ENCODE assay signal across 10 mouse cellular contexts in genomic region chr13:116705611-116706386, GRCm38 (mm10).
DNase-seq lines count a peak whose midpoint lies in the region; ATAC-seq and TF ChIP-seq lines count a peak whose summit lies in the region.
"Had no signal": no experiment of that assay in that cellular context is flagged by ENCODE, and none has a peak within 500 bp of the region (broad histone marks: within the 10 kb centered on the region; RNA-seq: fewer than 3 reads in every experiment).

No protein-coding gene starts in this region.

- ATAC-seq in heart, embryonic 11.5 days (replicated peaks; ENCODE audit: insufficient number of reproducible peaks, low FRiP score, low TSS enrichment): peak; percentile 51; the same call in 1 of the 2 replicates
- peak; percentile 55 for ATAC-seq in forebrain, embryonic 15.5 days (replicated peaks)
- no peak for ATAC-seq in liver, embryonic 11.5 days (replicated peaks; ENCODE audit: low FRiP score)
- ATAC-seq in stomach, postnatal 0 days (ENCODE audit: low FRiP score, low TSS enrichment): peak; percentile 72

- peak overlapping the region; percentile 47 for H3K4me3 ChIP-seq in heart, embryonic 11.5 days (ENCODE audit: low read depth, low read length)
- peak overlapping the region; percentile 27 to 35 for H3K4me3 ChIP-seq in ES-E14 (ENCODE audit: insufficient read depth in 1 of 2, low read depth in 1 of 2, low read length in 2 of 2, poor library complexity in 1 of 2, severe bottlenecking in 1 of 2)
- H3K4me3 ChIP-seq in forebrain, embryonic 15.5 days: peak overlapping the region; percentile 38
- H3K4me3 ChIP-seq in liver, embryonic 11.5 days (ENCODE audit: low read depth, low read length): peak overlapping the region; percentile 34
- peak overlapping the region; percentile 46 for H3K4me3 ChIP-seq in stomach, postnatal 0 days (ENCODE audit: low read depth, low read length)
- H3K4me3 ChIP-seq: erythroblast, embryonic 14.5 days had no signal

- peak overlapping the region; percentile 75 for H3K4me2 ChIP-seq in heart, embryonic 11.5 days
- peak overlapping the region; percentile 55 for H3K4me2 ChIP-seq in forebrain, embryonic 15.5 days (replicated peaks)
- H3K4me2 ChIP-seq in liver, embryonic 11.5 days: peak overlapping the region; percentile 56
- peak overlapping the region; percentile 56 for H3K4me2 ChIP-seq in stomach, postnatal 0 days (replicated peaks; ENCODE audit: low read depth)

- peaks cover 50% of the 10 kb centered on the region for H3K27me3 ChIP-seq in heart, embryonic 11.5 days (ENCODE audit: control insufficient read depth, insufficient read depth, low read length)
- peaks cover 49% of the 10 kb centered on the region for H3K27me3 ChIP-seq in forebrain, embryonic 15.5 days
- peaks cover 64% of the 10 kb centered on the region for H3K27me3 ChIP-seq in liver, embryonic 11.5 days (replicated peaks; ENCODE audit: control insufficient read depth, insufficient read depth, low read length)
- H3K27me3 ChIP-seq in stomach, postnatal 0 days (ENCODE audit: control insufficient read depth, insufficient read depth, low read length): no peaks in the 10 kb centered on the region
- H3K27me3 ChIP-seq: CH12.LX had no signal

- in situ Hi-C loops in ES-E14 (cut with MboI; ENCODE audit: low sequenced_read_pairs in 2 of 2, unreplicated experiment in 2 of 2): loop anchor here (5.0 to 25.0 kb wide), 5 partner anchors 393 to 1468 kb away; partner anchors contain the start of gene Isl1 (in 2 of the 2)

- H3K27ac ChIP-seq in heart, embryonic 11.5 days (ENCODE audit: low read depth, low read length): no peak overlapping the region
- H3K27ac ChIP-seq in ES-E14 (ENCODE audit: insufficient read depth, low read depth, low read length, poor library complexity, severe bottlenecking): no peak overlapping the region
- peak overlapping the region; percentile 75 for H3K27ac ChIP-seq in forebrain, embryonic 15.5 days (replicated peaks)
- H3K27ac ChIP-seq in liver, embryonic 11.5 days (ENCODE audit: low read depth, low read length): no peak overlapping the region
- H3K27ac ChIP-seq in stomach, postnatal 0 days (replicated peaks): peak overlapping the region; percentile 88

- no peak for TF ChIP-seq CTCF in stomach, postnatal 0 days (IDR thresholded peaks at IDR 0.05; ENCODE audit: low read depth)

- WGBS in heart, embryonic 11.5 days (ENCODE audit: insufficient replicate concordance): under 1% methylated on average over 39 of the region's 39 CpGs
- under 1% methylated on average over 39 of the region's 39 CpGs for WGBS in forebrain, embryonic 15.5 days
- WGBS in liver, embryonic 11.5 days: 2% methylated on average over 39 of the region's 39 CpGs
- WGBS in stomach, postnatal 0 days: 1% methylated on average over 39 of the region's 39 CpGs

- no peak for DNase-seq in heart, adult 11 months
- no peak for DNase-seq in ES-E14 (ENCODE audit: low read depth, low spot score)
- DNase-seq in liver, embryonic 11.5 days (ENCODE audit: low spot score): peak; percentile 54
- peak; percentile 66 for DNase-seq in stomach, postnatal 0 days (ENCODE audit: low spot score)
- DNase-seq in urinary bladder, adult 2 months (ENCODE audit: low spot score): no peak
- DNase-seq in cerebellum, adult 9-11 months: no peak

- TF ChIP-seq EP300 in stomach, postnatal 0 days (optimal IDR thresholded peaks at IDR 0.05): no peak

- no peaks in the 10 kb centered on the region for H3K36me3 ChIP-seq in heart, embryonic 11.5 days (ENCODE audit: control insufficient read depth, insufficient read depth, low read length)
- no peaks in the 10 kb centered on the region for H3K36me3 ChIP-seq in ES-E14 (ENCODE audit: control insufficient read depth, insufficient read depth, low read length, poor library complexity, severe bottlenecking)
- H3K36me3 ChIP-seq in forebrain, embryonic 15.5 days: no peaks in the 10 kb centered on the region
- no peaks in the 10 kb centered on the region for H3K36me3 ChIP-seq in liver, embryonic 11.5 days (ENCODE audit: control insufficient read depth, insufficient read depth, low read length)
- no peaks in the 10 kb centered on the region for H3K36me3 ChIP-seq in stomach, postnatal 0 days (ENCODE audit: control insufficient read depth, insufficient read depth, low read length)

- H3K9ac ChIP-seq in heart, embryonic 11.5 days (ENCODE audit: low read depth, low read length): peak overlapping the region; percentile 49; the same call in 1 of the 2 replicates
- no peak overlapping the region for H3K9ac ChIP-seq in ES-E14 (ENCODE audit: insufficient read depth, low read depth, low read length, poor library complexity, severe bottlenecking)
- H3K9ac ChIP-seq in forebrain, embryonic 15.5 days (replicated peaks): peak overlapping the region; percentile 31
- H3K9ac ChIP-seq in liver, embryonic 11.5 days (ENCODE audit: low read depth, low read length): peak overlapping the region; percentile 14; the same call in 1 of the 2 replicates
- peak overlapping the region; percentile 64 for H3K9ac ChIP-seq in stomach, postnatal 0 days (ENCODE audit: low read length)

- peaks cover 7% of the 10 kb centered on the region; the same call in 1 of the 2 replicates for H3K4me1 ChIP-seq in heart, embryonic 11.5 days (ENCODE audit: control insufficient read depth, insufficient read depth, low read length)
- H3K4me1 ChIP-seq in ES-E14 (ENCODE audit: control insufficient read depth in 2 of 2, insufficient read depth in 2 of 2, low read length in 2 of 2, poor library complexity in 1 of 2): 0 out of 4 replicates have a peak, but pooled peaks cover 0 to 3% of the 10 kb centered on the region in 2 experiments
- H3K4me1 ChIP-seq in forebrain, embryonic 15.5 days: peaks cover 32% of the 10 kb centered on the region
- H3K4me1 ChIP-seq in liver, embryonic 11.5 days (replicated peaks; ENCODE audit: control insufficient read depth, insufficient read depth, low read length): no peaks in the 10 kb centered on the region
- H3K4me1 ChIP-seq in stomach, postnatal 0 days (replicated peaks; ENCODE audit: control insufficient read depth, insufficient read depth): no peaks in the 10 kb centered on the region

- H3K9me3 ChIP-seq in heart, embryonic 11.5 days (replicated peaks; ENCODE audit: control insufficient read depth, low read length): no peaks in the 10 kb centered on the region
- H3K9me3 ChIP-seq in ES-E14 (ENCODE audit: control insufficient read depth, insufficient read depth, low read depth, low read length): no peaks in the 10 kb centered on the region
- no peaks in the 10 kb centered on the region for H3K9me3 ChIP-seq in forebrain, embryonic 15.5 days
- H3K9me3 ChIP-seq in liver, embryonic 11.5 days (ENCODE audit: control insufficient read depth, low read length): no peaks in the 10 kb centered on the region
- no peaks in the 10 kb centered on the region for H3K9me3 ChIP-seq in stomach, postnatal 0 days (ENCODE audit: control insufficient read depth, low read length)

TF ChIP-seq in ES-E14, 5 proteins besides CTCF, POLR2A, EP300 and RAD21:
- TF ChIP-seq ZC3H11A (IDR thresholded peaks at IDR 0.05; ENCODE audit: borderline replicate concordance, low read depth, low read length) (no peak), CHD2 (IDR thresholded peaks at IDR 0.05; ENCODE audit: low read depth, low read length) (no peak), MAFK (IDR thresholded peaks at IDR 0.05; ENCODE audit: insufficient read depth, low read depth, low read length) (no peak), ZNF384 (IDR thresholded peaks at IDR 0.05; ENCODE audit: low read depth, low read length) (no peak)

Comparison
In these comparisons a context has a peak if more than half of its experiments do, and no peak if none do; other contexts are left out.
1. H3K27ac ChIP-seq: peak in forebrain, embryonic 15.5 days (single experiment) and stomach, postnatal 0 days (single experiment); none in heart, embryonic 11.5 days (single experiment), ES-E14 (single experiment) and liver, embryonic 11.5 days (single experiment).
2. DNase-seq: peak in liver, embryonic 11.5 days (single experiment) and stomach, postnatal 0 days (single experiment); none in heart, adult 11 months (single experiment), ES-E14 (single experiment), urinary bladder, adult 2 months (single experiment) and cerebellum, adult 9-11 months (single experiment).
3. Peak in every context shown above with its lines, with median percentiles within 50 percentile points of each other: H3K4me2 ChIP-seq and H3K4me3 ChIP-seq.